ENCODE assay signal across 7 mouse cellular contexts in the genomic region with DNA sequence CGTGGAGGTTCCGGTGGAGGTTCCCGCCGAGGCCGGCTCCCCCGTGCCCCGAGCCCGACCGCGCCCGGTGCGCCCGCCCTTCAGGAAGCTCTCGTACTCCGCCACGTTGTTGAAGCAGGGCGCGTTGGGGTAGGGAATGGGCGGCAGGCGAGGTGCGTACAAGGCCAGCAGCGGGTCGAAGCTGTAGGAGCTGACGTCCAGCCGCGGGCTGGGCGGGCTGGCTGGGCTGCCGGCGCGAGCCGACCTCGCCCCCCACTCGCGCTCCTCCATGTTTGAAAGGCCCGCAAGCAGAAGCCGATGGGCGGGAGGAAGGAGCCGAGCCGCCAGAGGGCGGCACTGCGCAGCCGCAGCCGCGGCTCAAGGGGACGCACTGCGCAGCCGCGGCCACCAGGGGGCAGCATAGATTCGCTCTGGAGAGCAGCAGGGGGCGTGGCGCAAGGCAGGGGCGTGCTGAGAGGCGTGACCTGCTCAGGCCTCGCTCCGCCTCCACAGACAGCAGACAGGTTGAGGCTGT. TPM values are rescaled to one million over a fixed set of nuclear protein-coding genes. Genes with fewer than 3 reads are reported as not detected.
A peak's percentile ranks its signal among the peaks of the same experiment; 100 is the strongest.
DNase-seq lines count a peak whose midpoint lies in the region; ATAC-seq lines count a peak whose summit lies in the region.

Gene Lsm11 (minus strand): TSS at position 293 of the 514 bp plus-strand sequence.

- peak within 1 kb of the TSS; percentile 80 for H3K9ac ChIP-seq in limb, embryonic 11.5 days (ENCODE audit: low read length)
- peak within 1 kb of the TSS; percentile 86 for H3K9ac ChIP-seq in midbrain, embryonic 14.5 days (replicated peaks; ENCODE audit: low read length)

- peaks cover 14% of the 10 kb centered on the region for H3K4me1 ChIP-seq in embryonic facial prominence, embryonic 10.5 days
- H3K4me1 ChIP-seq in limb, embryonic 11.5 days (ENCODE audit: control insufficient read depth, insufficient read depth, low read length): peaks cover 6% of the 10 kb centered on the region; the same call in 1 of the 2 replicates
- H3K4me1 ChIP-seq in midbrain, embryonic 14.5 days (ENCODE audit: control insufficient read depth, insufficient read depth, low read length): peaks cover 17% of the 10 kb centered on the region

- H3K4me2 ChIP-seq in limb, embryonic 11.5 days (ENCODE audit: low read depth, severe bottlenecking): peak within 1 kb of the TSS; percentile 85
- H3K4me2 ChIP-seq in midbrain, embryonic 14.5 days (ENCODE audit: low read length): peak within 1 kb of the TSS; percentile 75

- H3K27me3 ChIP-seq in embryonic facial prominence, embryonic 10.5 days (replicated peaks; ENCODE audit: low read depth, poor library complexity, severe bottlenecking): no peaks in the 10 kb centered on the region
- no peaks in the 10 kb centered on the region for H3K27me3 ChIP-seq in limb, embryonic 11.5 days (ENCODE audit: control insufficient read depth, insufficient read depth, low read length)
- H3K27me3 ChIP-seq in midbrain, embryonic 14.5 days (ENCODE audit: control insufficient read depth, insufficient read depth, low read length): no peaks in the 10 kb centered on the region

- H3K27ac ChIP-seq in embryonic facial prominence, embryonic 10.5 days (replicated peaks): peak within 1 kb of the TSS; percentile 94
- H3K27ac ChIP-seq in limb, embryonic 11.5 days (replicated peaks; ENCODE audit: low read depth, low read length): no peak within 1 kb of the TSS
- peak within 1 kb of the TSS; percentile 80 for H3K27ac ChIP-seq in midbrain, embryonic 14.5 days (replicated peaks; ENCODE audit: low read depth, low read length)

- peak within 1 kb of the TSS; percentile 96 for H3K4me3 ChIP-seq in embryonic facial prominence, embryonic 10.5 days
- H3K4me3 ChIP-seq in limb, embryonic 11.5 days (ENCODE audit: low read depth, low read length): peak within 1 kb of the TSS; percentile 88
- H3K4me3 ChIP-seq in midbrain, embryonic 14.5 days (replicated peaks; ENCODE audit: low read depth, low read length): peak within 1 kb of the TSS; percentile 89

- H3K36me3 ChIP-seq in embryonic facial prominence, embryonic 10.5 days (replicated peaks): peaks cover 31% of the 10 kb centered on the region
- no peaks in the 10 kb centered on the region; the same call in 1 of the 2 replicates for H3K36me3 ChIP-seq in limb, embryonic 11.5 days (ENCODE audit: control insufficient read depth, insufficient read depth, low read length)
- peaks cover 14% of the 10 kb centered on the region for H3K36me3 ChIP-seq in midbrain, embryonic 14.5 days (ENCODE audit: control insufficient read depth, insufficient read depth, low read length)

- WGBS in embryonic facial prominence, embryonic 10.5 days: under 1% methylated on average over 55 of the region's 55 CpGs
- WGBS in limb, embryonic 11.5 days: under 1% methylated on average over 54 of the region's 55 CpGs
- WGBS in midbrain, embryonic 14.5 days: under 1% methylated on average over 54 of the region's 55 CpGs

- DNase-seq in adrenal gland, postnatal 10 days: peak; percentile 100
- DNase-seq in embryonic facial prominence, embryonic 10.5 days (ENCODE audit: low spot score): peak; percentile 98
- DNase-seq in heart, adult 11 months: peak; percentile 99
- DNase-seq in kidney, adult 18-20 months: peak; percentile 99
- peak; percentile 99 for DNase-seq in limb, embryonic 11.5 days (ENCODE audit: low spot score)
- peak; percentile 98 for DNase-seq in midbrain, embryonic 14.5 days
- DNase-seq in spleen, adult 18-20 months: peak; percentile 95 to 99

- no peaks in the 10 kb centered on the region for H3K9me3 ChIP-seq in embryonic facial prominence, embryonic 10.5 days
- H3K9me3 ChIP-seq in limb, embryonic 11.5 days (ENCODE audit: control insufficient read depth, low read length): no peaks in the 10 kb centered on the region
- no peaks in the 10 kb centered on the region for H3K9me3 ChIP-seq in midbrain, embryonic 14.5 days (ENCODE audit: control insufficient read depth, low read length)

- peak; percentile 89 for ATAC-seq in limb, embryonic 11.5 days (ENCODE audit: insufficient number of reproducible peaks, low FRiP score, low TSS enrichment, low read depth)
- peak; percentile 91 for ATAC-seq in midbrain, embryonic 14.5 days (ENCODE audit: low FRiP score, low TSS enrichment)

RNA-seq across cellular contexts. Expression of gene Lsm11, which starts in this region (rescaled TPM):
- total RNA-seq in adrenal gland, postnatal 10 days (2021): 1 to 10 TPM; 7.8 to 9.9 TPM
- polyA plus RNA-seq in embryonic facial prominence, embryonic 10.5 days (2016; fragmentation: Nextera tagmentation; extraction: Ambion mirVana): 6.4 and 7.3 TPM in 2 replicates
- 8.0 and 9.6 TPM in 2 replicates for polyA plus RNA-seq in limb, embryonic 11.5 days (2014; fragmentation: Nextera tagmentation; extraction: Ambion mirVana)
- polyA plus RNA-seq in midbrain, embryonic 14.5 days (2014; fragmentation: Nextera tagmentation; extraction: Ambion mirVana): 27.2 and 28.5 TPM in 2 replicates
